Mouse (Mus musculus): ENCODE data around the gene Stag2. TPM values are rescaled to one million over a fixed set of nuclear protein-coding genes. Genes with fewer than 3 reads are reported as not detected.
A peak's percentile ranks its signal among the peaks of the same experiment; 100 is the strongest.

Gene Stag2
- total and polyA plus RNA-seq, 3 experiments = 5.6 to 41.8 (median 38.2) TPM

GRCm38 (mm10) chrX:42150346-42151023, 1.4 kb downstream of the Stag2 start:
- Histone ChIP-seq H3K27me3 (ENCODE audit: control insufficient read depth, insufficient read depth, low read length) (no peaks in the 10 kb centered on the region), H3K4me1 (ENCODE audit: control insufficient read depth, insufficient read depth, low read length) (no peaks in the 10 kb centered on the region; the same call in 1 of the 2 replicates), H3K27ac (peak overlapping the region; percentile 99), H3K36me3 (ENCODE audit: control insufficient read depth, insufficient read depth, low read length) (no peaks in the 10 kb centered on the region; the same call in 1 of the 2 replicates), H3K9ac (ENCODE audit: low read depth, low read length) (peak overlapping the region; percentile 100), H3K79me2 (replicated peaks; ENCODE audit: control insufficient read depth, insufficient read depth, low read length) (no peaks in the 10 kb centered on the region), H3K4me3 (peak overlapping the region; percentile 63)
- 5% methylated on average over 18 of the region's 40 CpGs for WGBS
- TF ChIP-seq POLR2A (IDR thresholded peaks at IDR 0.05; ENCODE audit: insufficient read depth, low read depth, low read length) (0 out of 2 replicates have a peak, but pooled peaks have one; percentile 22), EP300 (IDR thresholded peaks at IDR 0.05; ENCODE audit: insufficient read depth, low read depth, low read length) (no peak)
- DNase-seq = peak; percentile 76 to 83
- intact Hi-C loops (cut with DNase I) = loop anchor here (1.0 to 5.0 kb wide), 2 partner anchors 52 to 82 kb away; no protein-coding TSS in a partner anchor

DNA sequence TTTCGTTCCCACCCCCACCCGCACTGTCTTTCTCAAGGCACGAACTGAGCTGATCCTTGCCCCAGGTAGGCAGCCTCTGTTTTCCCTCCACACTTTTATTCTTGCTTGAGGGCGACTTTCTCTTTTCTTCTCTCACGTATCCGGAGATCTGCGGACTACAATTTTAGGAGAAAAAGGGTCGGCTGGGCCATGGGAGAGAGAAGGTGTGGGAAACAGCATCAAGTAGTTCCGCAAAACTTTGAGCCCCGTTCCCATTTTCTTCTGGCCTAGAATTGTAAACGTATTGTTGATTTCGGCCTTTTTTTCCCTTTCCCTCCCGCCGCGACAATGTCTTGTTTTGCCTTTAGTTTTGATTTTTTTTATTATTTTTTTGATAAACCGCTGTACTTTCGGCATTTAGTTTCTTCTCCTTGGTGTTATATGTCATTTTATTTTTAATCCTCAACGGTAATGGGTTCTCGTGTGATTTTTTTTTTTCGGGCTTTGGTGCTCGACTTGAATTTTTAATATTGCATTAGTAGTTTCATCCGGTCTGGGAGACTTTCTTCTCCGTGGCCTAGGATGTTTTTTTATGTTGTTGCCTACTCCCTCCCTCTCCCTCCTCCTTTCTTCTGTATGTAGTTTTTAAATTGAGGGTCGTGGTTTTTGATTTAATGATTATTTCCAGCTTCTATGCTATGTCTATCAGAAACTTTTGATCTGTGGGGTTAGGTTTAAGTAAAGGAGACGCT, 2.1 kb downstream of the Stag2 start:
- H3K4me3 ChIP-seq = peak overlapping the region; percentile 63
- peak overlapping the region; percentile 83 for H3K27ac ChIP-seq
- DNase-seq = no peak
- no peaks in the 10 kb centered on the region; the same call in 1 of the 2 replicates for H3K36me3 ChIP-seq (ENCODE audit: control insufficient read depth, insufficient read depth, low read length)
- WGBS = 17% methylated on average over 25 of the region's 25 CpGs
- H3K4me1 ChIP-seq (ENCODE audit: control insufficient read depth, insufficient read depth, low read length) = no peaks in the 10 kb centered on the region; the same call in 1 of the 2 replicates
- no peaks in the 10 kb centered on the region for H3K27me3 ChIP-seq (ENCODE audit: control insufficient read depth, insufficient read depth, low read length)
- TF ChIP-seq EP300 (IDR thresholded peaks at IDR 0.05; ENCODE audit: insufficient read depth, low read depth, low read length) (no peak), CTCF (IDR thresholded peaks at IDR 0.05) (no peak), POLR2A (IDR thresholded peaks at IDR 0.05; ENCODE audit: insufficient read depth, low read depth, low read length) (no peak)
- H3K79me2 ChIP-seq (replicated peaks; ENCODE audit: control insufficient read depth, insufficient read depth, low read length) = no peaks in the 10 kb centered on the region
- peak overlapping the region; percentile 90 for H3K9ac ChIP-seq (ENCODE audit: low read depth, low read length)
- intact Hi-C loops (cut with DNase I) = loop anchor here (1.0 to 5.0 kb wide), 2 partner anchors 51 to 83 kb away; no protein-coding TSS in a partner anchor

DNA sequence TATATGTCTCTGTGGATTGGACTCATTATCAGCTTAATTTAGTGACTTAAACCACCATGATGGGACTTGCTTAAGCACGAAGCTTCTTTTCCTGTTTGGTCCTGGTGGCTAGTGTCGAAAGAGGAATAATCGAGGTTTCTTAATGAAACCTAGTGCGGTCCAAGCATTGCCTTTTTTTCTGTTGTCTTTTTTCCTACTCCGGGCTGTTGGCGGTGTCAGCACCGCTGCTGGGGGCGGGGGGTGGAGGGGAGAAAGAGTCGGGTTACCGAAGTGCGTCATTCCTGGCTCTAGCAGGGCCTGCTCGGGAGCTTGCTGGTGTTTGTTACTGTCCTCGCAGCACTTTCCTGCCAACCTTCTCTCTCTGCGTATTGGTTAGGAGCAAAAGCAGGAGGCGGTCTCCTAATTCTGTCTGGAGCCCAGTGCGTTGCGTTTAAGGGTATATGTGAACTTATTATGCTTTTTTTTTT, 2.8 kb downstream of the Stag2 start:
- no peaks in the 10 kb centered on the region for H3K27me3 ChIP-seq (ENCODE audit: control insufficient read depth, insufficient read depth, low read length)
- no peaks in the 10 kb centered on the region; the same call in 1 of the 2 replicates for H3K36me3 ChIP-seq (ENCODE audit: control insufficient read depth, insufficient read depth, low read length)
- H3K9ac ChIP-seq (ENCODE audit: low read depth, low read length) = peak overlapping the region; percentile 90
- H3K4me3 ChIP-seq = peak overlapping the region; percentile 63
- H3K4me1 ChIP-seq (ENCODE audit: control insufficient read depth, insufficient read depth, low read length) = no peaks in the 10 kb centered on the region; the same call in 1 of the 2 replicates
- WGBS = 10% methylated on average over 17 of the region's 17 CpGs
- H3K27ac ChIP-seq = peak overlapping the region; percentile 83
- TF ChIP-seq CTCF (IDR thresholded peaks at IDR 0.05) = no peak
- TF ChIP-seq EP300 (IDR thresholded peaks at IDR 0.05; ENCODE audit: insufficient read depth, low read depth, low read length) = peak; percentile 60; the same call in 1 of the 2 replicates
- TF ChIP-seq POLR2A (IDR thresholded peaks at IDR 0.05; ENCODE audit: insufficient read depth, low read depth, low read length) = peak; percentile 77
- H3K79me2 ChIP-seq (replicated peaks; ENCODE audit: control insufficient read depth, insufficient read depth, low read length) = no peaks in the 10 kb centered on the region
- intact Hi-C loops (cut with DNase I) = loop anchor here (1.0 to 5.0 kb wide), 2 partner anchors 50 to 84 kb away; no protein-coding TSS in a partner anchor
- peak; percentile 81 to 89 for DNase-seq

- Histone ChIP-seq H3K4me3 (peak overlapping the region; percentile 42; the same call in 1 of the 2 replicates), H3K9ac (ENCODE audit: low read depth, low read length) (no peak overlapping the region), H3K79me2 (replicated peaks; ENCODE audit: control insufficient read depth, insufficient read depth, low read length) (no peaks in the 10 kb centered on the region), H3K4me1 (ENCODE audit: control insufficient read depth, insufficient read depth, low read length) (no peaks in the 10 kb centered on the region; the same call in 1 of the 2 replicates), H3K27me3 (ENCODE audit: control insufficient read depth, insufficient read depth, low read length) (no peaks in the 10 kb centered on the region), H3K36me3 (ENCODE audit: control insufficient read depth, insufficient read depth, low read length) (no peaks in the 10 kb centered on the region), H3K27ac (peak overlapping the region; percentile 83)
- TF ChIP-seq CTCF (IDR thresholded peaks at IDR 0.05) (no peak), EP300 (IDR thresholded peaks at IDR 0.05; ENCODE audit: insufficient read depth, low read depth, low read length) (no peak), POLR2A (IDR thresholded peaks at IDR 0.05; ENCODE audit: insufficient read depth, low read depth, low read length) (no peak)
- 14% methylated on average over 4 of the region's 4 CpGs for WGBS
- no peak for DNase-seq
- intact Hi-C loops (cut with DNase I) = loop anchor here (5.0 kb wide), 1 partner anchor 49 kb away; no protein-coding TSS in a partner anchor
Observed at GRCm38 (mm10) chrX:42153056-42153455, 3.9 kb downstream of the Stag2 start.

- Histone ChIP-seq H3K9ac (ENCODE audit: low read depth, low read length) (no peak overlapping the region), H3K4me3 (no peak overlapping the region), H3K27me3 (ENCODE audit: control insufficient read depth, insufficient read depth, low read length) (no peaks in the 10 kb centered on the region), H3K79me2 (replicated peaks; ENCODE audit: control insufficient read depth, insufficient read depth, low read length) (no peaks in the 10 kb centered on the region), H3K27ac (no peak overlapping the region), H3K4me1 (ENCODE audit: control insufficient read depth, insufficient read depth, low read length) (no peaks in the 10 kb centered on the region; the same call in none of the 2 replicates), H3K36me3 (ENCODE audit: control insufficient read depth, insufficient read depth, low read length) (no peaks in the 10 kb centered on the region; the same call in 1 of the 2 replicates)
- intact Hi-C loops (cut with DNase I) = no loop called here
- TF ChIP-seq POLR2A (IDR thresholded peaks at IDR 0.05; ENCODE audit: insufficient read depth, low read depth, low read length) = no peak
- TF ChIP-seq CTCF (IDR thresholded peaks at IDR 0.05) = no peak
- no peak for TF ChIP-seq EP300 (IDR thresholded peaks at IDR 0.05; ENCODE audit: insufficient read depth, low read depth, low read length)
- DNase-seq = no peak
- WGBS = 76% methylated on average over 1 of the region's 1 CpGs
Observed at GRCm38 (mm10) chrX:42165455-42165854, 16.3 kb downstream of the Stag2 start.
